21 mouse cellular contexts compared by ENCODE assay signal in the genomic region with DNA sequence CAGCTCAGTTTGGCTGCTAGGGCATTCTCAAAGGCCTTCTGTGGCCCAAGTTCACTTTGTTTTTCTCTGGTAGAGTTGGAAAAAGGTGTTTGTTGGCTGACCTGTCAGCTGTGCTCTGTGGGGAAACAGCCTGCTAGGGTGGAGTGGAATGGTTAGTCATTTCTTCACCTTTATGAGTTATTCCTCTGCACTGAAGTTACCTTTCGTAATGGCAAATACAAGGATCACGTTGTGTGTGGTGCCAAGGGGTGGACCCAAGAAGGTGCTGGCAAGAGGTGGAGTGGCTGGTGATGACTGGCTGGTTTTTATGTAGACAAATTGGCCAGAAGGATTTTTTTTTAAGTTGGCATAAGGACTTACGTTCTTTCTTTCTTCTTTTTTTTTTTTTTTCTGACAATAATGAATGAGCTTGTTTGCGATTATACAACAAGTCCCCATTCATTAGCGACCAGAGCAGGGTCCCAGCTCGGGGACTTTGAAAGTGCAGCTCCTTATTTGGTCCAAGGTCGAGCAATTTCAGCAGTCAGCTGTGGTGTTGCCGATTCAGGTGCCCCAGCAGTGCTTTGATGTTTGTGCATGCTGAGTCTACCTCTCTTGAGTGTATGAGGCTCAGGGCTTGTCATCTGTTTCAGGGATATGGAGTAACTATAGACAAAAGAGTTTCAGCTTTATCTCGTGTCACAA. TPM values are rescaled to one million over a fixed set of nuclear protein-coding genes. Genes with fewer than 3 reads are reported as not detected.
A peak's percentile ranks its signal among the peaks of the same experiment; 100 is the strongest.
DNase-seq lines count a peak whose midpoint lies in the region; ATAC-seq lines count a peak whose summit lies in the region.
"Had no signal": no experiment of that assay in that cellular context is flagged by ENCODE, and none has a peak within 500 bp of the region (broad histone marks: within the 10 kb centered on the region; RNA-seq: fewer than 3 reads in every experiment).

No protein-coding gene starts in this region.

- ATAC-seq in kidney, embryonic 15.5 days (replicated peaks; ENCODE audit: low FRiP score): no peak
- peak; percentile 75 for ATAC-seq in limb, embryonic 15.5 days (ENCODE audit: insufficient number of reproducible peaks, low FRiP score, low TSS enrichment, low read depth)
- ATAC-seq: hindbrain, embryonic 16.5 days; midbrain, embryonic 16.5 days had no signal

- no peak overlapping the region for H3K4me2 ChIP-seq in kidney, embryonic 15.5 days
- H3K4me2 ChIP-seq in limb, embryonic 15.5 days: no peak overlapping the region
- H3K4me2 ChIP-seq: liver, embryonic 11.5 days; neural tube, embryonic 12.5 days; stomach, embryonic 15.5 days had no signal

- 72% methylated on average over 9 of the region's 9 CpGs for WGBS in kidney, embryonic 15.5 days
- WGBS in limb, embryonic 15.5 days: 50% methylated on average over 9 of the region's 9 CpGs

- H3K27me3 ChIP-seq in kidney, embryonic 15.5 days: no peaks in the 10 kb centered on the region
- H3K27me3 ChIP-seq in limb, embryonic 15.5 days: no peaks in the 10 kb centered on the region
- H3K27me3 ChIP-seq: neural tube, embryonic 12.5 days; stomach, embryonic 15.5 days had no signal

- H3K4me3 ChIP-seq in kidney, embryonic 15.5 days (replicated peaks): no peak overlapping the region
- no peak overlapping the region for H3K4me3 ChIP-seq in limb, embryonic 15.5 days
- H3K4me3 ChIP-seq: neural tube, embryonic 12.5 days; stomach, embryonic 15.5 days had no signal

- peak; percentile 44 for DNase-seq in adrenal gland, postnatal 10 days
- no peak for DNase-seq in adrenal gland, adult 18-20 months (ENCODE audit: low spot score in 2 of 2)
- peak; percentile 83 for DNase-seq in kidney, adult 9 months
- DNase-seq in fat pad, adult 2 months (ENCODE audit: extremely low read depth, low read depth, low spot score): peak; percentile 96
- no peak for DNase-seq in cerebellum, adult 11 months
- DNase-seq in right cerebral cortex, postnatal 36 days (ENCODE audit: low spot score in 2 of 2): no peak
- DNase-seq: cerebellum, postnatal 10 days; thymus, postnatal 25 days had no signal

- no peak overlapping the region for H3K27ac ChIP-seq in kidney, embryonic 15.5 days
- peak overlapping the region; percentile 23; the same call in 1 of the 2 replicates for H3K27ac ChIP-seq in limb, embryonic 15.5 days
- H3K27ac ChIP-seq: macrophage; neural tube, embryonic 12.5 days; stomach, embryonic 15.5 days had no signal

- H3K36me3 ChIP-seq in kidney, embryonic 15.5 days: no peaks in the 10 kb centered on the region
- no peaks in the 10 kb centered on the region for H3K36me3 ChIP-seq in limb, embryonic 15.5 days
- H3K36me3 ChIP-seq: neural tube, embryonic 12.5 days; stomach, embryonic 15.5 days had no signal

- no peak overlapping the region for H3K9ac ChIP-seq in kidney, embryonic 15.5 days
- H3K9ac ChIP-seq in limb, embryonic 15.5 days: no peak overlapping the region
- H3K9ac ChIP-seq: neural tube, embryonic 12.5 days; stomach, embryonic 15.5 days had no signal

- no peaks in the 10 kb centered on the region for H3K9me3 ChIP-seq in kidney, embryonic 15.5 days (replicated peaks)
- H3K9me3 ChIP-seq in limb, embryonic 15.5 days: no peaks in the 10 kb centered on the region
- H3K9me3 ChIP-seq: neural tube, embryonic 12.5 days; stomach, embryonic 15.5 days had no signal

- no peaks in the 10 kb centered on the region for H3K4me1 ChIP-seq in kidney, embryonic 15.5 days
- H3K4me1 ChIP-seq in limb, embryonic 15.5 days: peaks cover 5% of the 10 kb centered on the region; the same call in 1 of the 2 replicates
- H3K4me1 ChIP-seq: neural tube, embryonic 12.5 days; stomach, embryonic 15.5 days had no signal

RNA-seq across cellular contexts. Expression of gene Gm5426, which starts 10.5 kb away (rescaled TPM):
- total RNA-seq in adrenal gland, postnatal 10 days (2021): not detected
- total RNA-seq in adrenal gland, adult 18-20 months (2021): not detected
- polyA plus RNA-seq in kidney, embryonic 15.5 days (2015; fragmentation: Nextera tagmentation; extraction: Ambion mirVana): not detected in 2 replicates
- not detected in 2 replicates for polyA plus RNA-seq in limb, embryonic 15.5 days (2015; fragmentation: Nextera tagmentation; extraction: Ambion mirVana)
- total RNA-seq: granulocyte monocyte progenitor cell, adult 5-6 weeks; layer of hippocampus, postnatal 36 days had no signal
- polyA plus RNA-seq: forebrain, embryonic 11.5 days; heart, postnatal 0 days; hindbrain, embryonic 16.5 days; liver, embryonic 11.5 days; macrophage; midbrain, embryonic 16.5 days; neural tube, embryonic 12.5 days; small intestine, adult 2 months; stomach, embryonic 15.5 days had no signal

Comparison
In these comparisons a context has a peak if more than half of its experiments do, and no peak if none do; other contexts are left out.
1. DNase-seq: peak in adrenal gland, postnatal 10 days (single experiment), kidney, adult 9 months (single experiment) and fat pad, adult 2 months (single experiment); none in adrenal gland, adult 18-20 months (0 of 2), cerebellum, adult 11 months (single experiment) and right cerebral cortex, postnatal 36 days (0 of 2).